Mouse (Mus musculus) cerebellum, postnatal 14 days (tissue): ENCODE measurements around the gene Arid3b.

Source experiments
- DNase-seq, 2 experiments: peaks; one replicate each; pipeline ENCODE4 v3.0.0; 2021; ENCODE audit warnings: mixed read lengths in 2 of 2

Gene Arid3b

DNA sequence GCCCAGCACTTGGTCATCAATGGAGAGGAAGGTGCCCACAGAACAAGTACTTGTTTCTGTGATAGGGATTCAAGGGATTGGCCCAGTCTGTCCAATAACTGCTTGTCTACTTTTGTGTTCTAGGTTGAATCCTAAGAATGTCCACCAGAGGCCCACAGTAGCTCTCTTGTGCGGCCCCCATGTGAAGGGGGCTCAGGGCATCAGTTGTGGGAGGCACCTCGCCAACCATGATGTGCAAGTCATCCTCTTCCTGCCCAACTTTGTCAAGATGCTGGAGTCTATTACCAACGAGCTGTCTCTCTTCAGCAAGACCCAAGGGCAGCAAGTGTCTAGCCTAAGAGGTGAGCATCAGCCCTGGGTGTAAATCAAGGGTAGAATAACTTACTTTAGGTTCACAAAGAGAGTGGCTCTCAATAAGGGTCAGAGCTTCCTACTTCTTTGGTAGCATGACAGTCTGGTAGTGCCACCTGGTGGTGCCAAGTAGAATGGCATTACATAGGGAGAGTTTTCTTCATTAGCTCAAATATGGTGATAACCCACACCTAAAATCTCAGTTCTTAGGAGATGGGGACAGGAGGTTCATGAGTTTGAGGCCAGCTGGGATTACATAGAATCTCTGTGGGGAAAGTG lies 92.0 kb downstream of the Arid3b start:
- DNase-seq: peak; percentile 62 to 78
